Mouse (Mus musculus) E14TG2a.4 (cell line): Measurements from ENCODE around the gene Rgl3.
A peak's percentile ranks its signal among the peaks of the same experiment; 100 is the strongest.

Experiments used
- H3K27me3 ChIP-seq: 2 replicates; pipeline ENCODE4 v1.6.1; 2014; ENCODE audit warnings: low read length, control low read depth; ENCODE audit not compliant: insufficient read depth
- H3K36me3 ChIP-seq: 2 replicates; pipeline ENCODE4 v1.6.1; 2014; ENCODE audit warnings: low read length, control low read depth; ENCODE audit not compliant: insufficient read depth
- H3K4me1 ChIP-seq: replicated peaks from 2 replicates; pipeline ENCODE4 v1.6.1; 2014; ENCODE audit warnings: low read depth, low read length, control low read depth
- H3K4me3 ChIP-seq: replicated peaks from 2 replicates; pipeline ENCODE4 v1.5.1; 2014; ENCODE audit warnings: mild to moderate bottlenecking, low read length
- H3K9me3 ChIP-seq: 2 replicates; pipeline ENCODE4 v1.6.1; 2014; ENCODE audit warnings: low read length, control low read depth
- CTCF ChIP-seq: conservative IDR thresholded peaks from 2 replicates; pipeline ENCODE4 v1.5.1; 2014; ENCODE audit warnings: low read length
- NANOG ChIP-seq: IDR thresholded peaks from 2 replicates; pipeline ENCODE4 v1.6.1; 2014; ENCODE audit warnings: borderline replicate concordance, low read length, mixed read lengths
- POU5F1 ChIP-seq: IDR thresholded peaks from 2 replicates; pipeline ENCODE4 v1.6.1; 2014; ENCODE audit warnings: low read length, borderline replicate concordance

The Rgl3 gene

GRCm38 (mm10) chr9:21969304-21969703, 19.9 kb downstream of the Rgl3 start:
- Histone ChIP-seq H3K27me3 (peaks cover 42% of the 10 kb centered on the region), H3K4me3 (no peak overlapping the region), H3K9me3 (no peaks in the 10 kb centered on the region), H3K36me3 (no peaks in the 10 kb centered on the region), H3K4me1 (peaks cover 19% of the 10 kb centered on the region)
- TF ChIP-seq POU5F1, result no peak
- TF ChIP-seq CTCF, result no peak
- TF ChIP-seq NANOG, result no peak

DNA sequence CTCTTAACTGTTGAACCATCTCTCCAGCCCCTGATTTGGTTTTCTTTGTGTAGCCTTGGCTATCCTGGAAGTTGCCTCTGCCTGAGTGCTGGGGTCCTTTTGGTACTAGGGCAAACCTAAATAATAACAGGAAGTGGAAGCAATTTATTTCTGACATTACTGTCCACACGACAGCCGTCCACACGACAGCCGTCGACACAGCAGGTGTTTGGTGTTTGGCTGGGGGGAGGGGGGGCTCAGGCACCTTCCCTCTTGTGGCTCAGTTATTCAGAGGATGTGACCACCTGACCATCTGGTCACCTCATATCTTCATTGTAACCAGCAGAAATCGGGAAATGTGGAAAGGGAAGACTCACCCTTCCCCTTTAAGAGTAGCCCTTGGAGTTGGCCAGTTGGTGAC, 20.4 kb downstream of the Rgl3 start:
- Histone ChIP-seq H3K36me3 (no peaks in the 10 kb centered on the region), H3K27me3 (peaks cover 45% of the 10 kb centered on the region), H3K9me3 (no peaks in the 10 kb centered on the region), H3K4me1 (peaks cover 14% of the 10 kb centered on the region), H3K4me3 (no peak overlapping the region)
- TF ChIP-seq NANOG (no peak), CTCF (no peak), POU5F1 (no peak)

GRCm38 (mm10) chr9:21963417-21963816, 25.8 kb downstream of the Rgl3 start, which contains the start of gene Epor:
TSS of gene Epor (minus strand) at chr9:21963506.
- Histone ChIP-seq H3K36me3 (peaks cover 13% of the 10 kb centered on the region), H3K27me3 (peaks cover 66% of the 10 kb centered on the region), H3K4me1 (peaks cover 47% of the 10 kb centered on the region), H3K9me3 (no peaks in the 10 kb centered on the region), H3K4me3 (peak within 1 kb of the TSS; percentile 74)
- no peak for TF ChIP-seq POU5F1
- no peak for TF ChIP-seq CTCF
- no peak for TF ChIP-seq NANOG

- Histone ChIP-seq H3K4me3 (peak overlapping the region; percentile 74), H3K4me1 (peaks cover 56% of the 10 kb centered on the region), H3K9me3 (no peaks in the 10 kb centered on the region), H3K27me3 (peaks cover 59% of the 10 kb centered on the region), H3K36me3 (peaks cover 21% of the 10 kb centered on the region)
- TF ChIP-seq NANOG, result no peak
- TF ChIP-seq POU5F1, result no peak
- TF ChIP-seq CTCF, result no peak
Measured at GRCm38 (mm10) chr9:21962416-21963059, 26.7 kb downstream of the Rgl3 start.

GRCm38 (mm10) chr9:21962010-21962409, 27.2 kb downstream of the Rgl3 start:
- TF ChIP-seq CTCF (0 out of 2 replicates have a peak, but pooled peaks have one; percentile 2), POU5F1 (no peak), NANOG (no peak)

DNA sequence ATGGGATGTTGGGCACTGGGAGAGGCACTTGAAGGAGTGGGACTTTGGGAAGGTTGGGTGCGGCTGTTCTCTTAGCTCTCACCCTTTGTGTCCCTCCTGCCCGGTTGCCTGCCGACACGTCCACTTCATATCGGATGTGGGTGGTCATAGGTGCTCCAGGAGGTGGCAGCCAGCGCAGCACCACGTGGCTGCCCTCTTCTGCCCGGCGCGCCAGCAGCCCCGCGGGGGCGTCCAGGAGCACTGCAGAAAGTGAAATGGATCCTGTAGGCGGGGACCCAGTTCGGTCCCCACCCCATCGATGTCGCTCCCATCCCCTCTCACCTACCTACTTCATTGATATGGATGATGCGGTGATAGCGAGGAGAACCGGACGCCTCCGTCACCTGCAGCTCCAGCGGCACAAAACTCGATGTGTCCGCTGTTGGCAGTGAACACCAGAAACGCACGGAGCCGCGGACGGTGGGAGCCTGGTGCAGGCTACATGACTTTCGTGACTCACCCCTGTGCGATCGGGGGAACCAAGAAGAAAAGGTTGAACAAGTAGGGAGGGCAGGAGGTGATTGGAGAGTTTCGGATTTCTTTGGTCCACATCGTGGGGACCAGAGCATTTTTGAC, 27.8 kb downstream of the Rgl3 start:
- Histone ChIP-seq H3K27me3 (peaks cover 55% of the 10 kb centered on the region), H3K9me3 (no peaks in the 10 kb centered on the region), H3K4me3 (peak overlapping the region; percentile 74), H3K4me1 (peaks cover 64% of the 10 kb centered on the region), H3K36me3 (peaks cover 31% of the 10 kb centered on the region)
- no peak for TF ChIP-seq POU5F1
- TF ChIP-seq NANOG, result no peak
- TF ChIP-seq CTCF, result no peak

More at GRCm38 (mm10) chr9:21962010-21962409, 27.2 kb downstream of the Rgl3 start:
- Histone ChIP-seq H3K27me3 (peaks cover 55% of the 10 kb centered on the region), H3K4me3 (peak overlapping the region; percentile 74), H3K4me1 (peaks cover 59% of the 10 kb centered on the region), H3K36me3 (peaks cover 27% of the 10 kb centered on the region), H3K9me3 (no peaks in the 10 kb centered on the region)

GRCm38 (mm10) chr9:21960558-21961208, 28.6 kb downstream of the Rgl3 start:
- H3K4me1 ChIP-seq, result peaks cover 69% of the 10 kb centered on the region
- TF ChIP-seq NANOG, result no peak
- TF ChIP-seq CTCF, result no peak
- TF ChIP-seq POU5F1, result no peak
- peaks cover 55% of the 10 kb centered on the region for H3K27me3 ChIP-seq
- no peaks in the 10 kb centered on the region for H3K9me3 ChIP-seq
- H3K36me3 ChIP-seq, result peaks cover 31% of the 10 kb centered on the region
- peak overlapping the region; percentile 74 for H3K4me3 ChIP-seq

DNA sequence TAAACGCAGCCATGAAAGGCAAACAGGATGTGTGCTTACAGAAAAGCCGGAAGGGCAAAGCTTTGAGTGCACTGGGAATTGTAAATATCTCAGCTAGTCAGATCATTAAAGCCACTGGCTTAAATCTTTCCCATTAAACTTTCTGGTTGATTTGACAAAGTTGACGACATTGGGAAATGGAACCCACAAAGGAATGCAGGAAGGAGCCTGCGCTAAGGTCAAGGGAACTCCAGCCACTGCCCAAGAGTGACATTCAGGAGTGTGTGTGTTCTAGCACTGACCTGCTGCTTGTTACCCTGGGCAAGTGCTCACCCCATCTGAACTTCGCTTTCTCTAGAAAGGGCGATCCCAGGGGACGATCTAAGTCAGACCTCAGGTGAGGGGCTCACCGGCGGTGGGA, 29.1 kb downstream of the Rgl3 start:
- H3K9me3 ChIP-seq, result no peaks in the 10 kb centered on the region
- peaks cover 69% of the 10 kb centered on the region for H3K4me1 ChIP-seq
- peak overlapping the region; percentile 74 for H3K4me3 ChIP-seq
- TF ChIP-seq NANOG (no peak), CTCF (no peak), POU5F1 (no peak)
- peaks cover 31% of the 10 kb centered on the region for H3K36me3 ChIP-seq
- peaks cover 55% of the 10 kb centered on the region for H3K27me3 ChIP-seq
